Mouse (Mus musculus): ENCODE measurements around the gene Serinc2.

Gene Serinc2

DNA sequence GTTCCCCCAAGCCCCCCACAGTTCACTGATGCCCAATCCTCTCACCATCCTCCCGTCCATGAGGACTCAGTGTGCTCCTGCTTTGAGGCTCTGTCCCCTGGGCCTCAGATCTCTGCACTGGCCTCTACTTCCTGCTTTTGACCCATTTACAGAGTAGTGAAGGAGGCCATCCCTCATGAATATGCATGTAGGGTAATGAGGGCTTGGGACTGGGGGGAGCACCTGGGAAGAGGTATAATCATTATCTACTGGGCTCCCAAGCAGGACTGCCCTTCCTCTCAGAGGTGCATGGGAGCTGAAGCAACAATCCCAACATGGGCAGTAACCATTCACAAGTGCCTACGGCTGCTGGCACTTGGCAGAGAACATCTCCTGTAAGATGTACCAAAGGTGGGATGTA, at the start of gene Serinc2:
Gene Serinc2 (minus strand): TSS at position 101 of the 400 bp plus-strand sequence.
- DNase-seq (ENCODE audit: inconsistent ontology term) = no peak

DNA sequence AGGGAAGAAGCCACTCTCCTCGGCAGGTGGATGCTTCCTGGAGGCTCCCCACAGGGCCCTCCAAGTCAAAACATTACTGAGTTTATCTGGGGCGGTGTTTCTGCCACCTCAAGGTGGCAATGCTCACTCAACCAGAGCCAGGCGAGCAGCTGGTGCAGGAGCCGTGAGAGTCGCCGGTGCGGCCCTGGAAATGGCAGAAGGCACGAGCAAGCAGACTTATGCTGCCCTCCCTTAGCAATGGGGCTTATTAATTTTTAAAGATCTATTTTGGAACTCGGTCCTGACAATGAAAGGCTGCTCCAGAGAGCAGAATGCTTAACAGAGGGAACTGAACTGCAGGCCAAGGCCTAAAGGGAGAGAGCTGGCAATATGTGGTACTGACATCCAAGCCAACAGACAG, 48.4 kb upstream of the Serinc2 start:
- DNase-seq (ENCODE audit: inconsistent ontology term) = no peak

DNA sequence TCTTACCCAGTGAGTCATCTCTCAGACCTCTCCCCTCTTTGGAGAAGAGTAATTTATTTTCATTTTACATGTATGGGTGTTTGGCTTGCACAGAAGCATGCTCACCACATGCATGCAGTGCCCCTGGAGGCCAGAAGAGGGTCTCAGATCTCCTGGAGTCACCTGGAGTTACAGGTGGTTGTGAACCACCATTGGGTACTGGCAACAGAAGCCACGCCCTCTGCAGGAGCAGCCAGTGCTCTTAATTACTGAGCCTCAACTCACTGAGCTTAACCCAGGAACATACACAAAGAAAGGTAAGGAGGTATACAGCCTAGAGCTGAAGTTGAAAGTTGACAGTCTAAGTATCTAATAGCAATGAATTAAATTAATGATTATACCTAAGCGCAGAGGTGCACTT, 46.4 kb upstream of the Serinc2 start:
- no peak for DNase-seq (ENCODE audit: inconsistent ontology term)

DNA sequence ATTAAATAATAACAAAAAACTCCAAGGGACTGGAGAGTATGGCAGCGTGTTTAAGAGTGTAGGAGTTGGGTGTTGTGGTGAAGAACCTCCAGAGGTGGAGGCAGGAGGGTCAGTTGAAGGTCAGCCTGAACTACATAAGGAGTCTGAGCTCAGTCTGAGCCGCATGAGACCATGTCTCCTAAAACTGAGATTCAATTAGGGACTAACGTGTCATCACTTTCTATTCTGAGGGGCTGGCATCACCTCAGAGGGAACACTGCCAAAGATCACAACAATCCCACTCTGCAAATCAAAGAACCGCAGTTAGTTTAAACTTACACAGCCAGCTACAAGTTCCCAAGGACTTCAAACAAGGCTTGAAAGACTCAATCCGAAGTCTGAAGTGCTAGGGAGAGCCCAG, 44.6 kb upstream of the Serinc2 start:
- DNase-seq (ENCODE audit: inconsistent ontology term) = no peak

DNA sequence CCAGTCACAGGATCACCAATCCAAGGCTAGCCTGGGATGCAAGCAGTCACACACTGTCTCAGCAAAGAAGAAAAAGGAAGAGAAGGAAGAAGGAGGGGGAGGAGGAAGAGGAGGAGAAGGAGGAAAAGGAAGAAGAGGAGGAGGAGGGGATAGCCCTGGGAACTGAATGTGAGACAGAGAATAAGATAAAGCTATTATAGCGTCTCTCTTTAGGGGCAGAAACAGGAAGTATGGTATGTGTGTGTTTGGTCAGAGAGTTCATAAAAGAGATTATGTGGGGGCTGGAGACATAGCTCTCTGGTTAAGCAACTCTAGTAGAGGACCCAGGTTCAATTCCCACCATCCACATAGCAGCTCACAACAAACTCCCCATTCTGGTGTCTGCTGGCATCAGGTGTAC, 44.2 kb upstream of the Serinc2 start:
- no peak for DNase-seq (ENCODE audit: inconsistent ontology term)

- no peak for DNase-seq (ENCODE audit: inconsistent ontology term)
Measured at GRCm38 (mm10) chr4:130322567-130322966, 43.6 kb upstream of the Serinc2 start.

DNA sequence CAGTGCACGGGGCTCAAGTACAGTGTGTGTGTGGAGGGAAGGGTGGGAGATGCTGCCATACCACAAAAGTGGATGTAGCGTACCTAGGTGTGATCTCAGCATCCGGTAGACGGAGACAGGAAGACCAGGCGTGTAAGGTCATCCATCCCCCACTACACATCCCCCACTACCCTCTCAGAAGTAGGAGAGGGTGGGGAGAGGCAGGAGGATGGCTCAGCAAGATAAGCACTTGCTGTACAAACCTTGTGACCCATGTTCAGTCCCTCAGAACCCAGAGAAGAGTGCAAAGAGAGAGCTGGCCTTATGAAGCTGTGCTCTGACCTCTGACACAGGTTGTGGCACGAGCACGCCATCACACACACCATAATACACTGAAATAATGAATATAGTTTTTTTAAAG, 42.6 kb upstream of the Serinc2 start:
- DNase-seq (ENCODE audit: inconsistent ontology term) = no peak

DNA sequence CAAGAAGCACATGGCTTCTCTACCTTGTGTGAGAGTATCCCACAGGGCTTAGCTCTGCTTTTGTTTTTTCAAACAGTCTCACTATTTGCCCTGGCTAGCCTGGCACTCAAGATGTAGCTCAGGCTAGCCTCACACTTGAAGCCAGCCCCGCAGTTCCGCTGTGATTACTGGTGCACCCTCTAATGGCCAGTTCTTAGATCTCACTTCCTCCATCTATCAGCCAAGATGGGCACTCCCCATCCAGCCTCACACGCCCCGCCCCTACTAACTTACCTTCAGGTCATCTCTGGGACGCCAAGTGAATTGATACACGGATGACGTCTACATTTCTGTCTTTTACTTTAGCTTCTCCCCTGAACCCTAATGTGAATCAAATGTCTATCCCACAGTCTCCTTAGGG, 40.6 kb upstream of the Serinc2 start:
- no peak for DNase-seq (ENCODE audit: inconsistent ontology term)

GRCm38 (mm10) chr4:130318122-130318521, 39.1 kb upstream of the Serinc2 start:
- no peak for DNase-seq (ENCODE audit: inconsistent ontology term)

- DNase-seq (ENCODE audit: inconsistent ontology term) = no peak
Measured at GRCm38 (mm10) chr4:130316691-130317090, 37.7 kb upstream of the Serinc2 start.

- peak; percentile 39 for DNase-seq (ENCODE audit: inconsistent ontology term)
Measured at GRCm38 (mm10) chr4:130315771-130316527, 36.9 kb upstream of the Serinc2 start.

GRCm38 (mm10) chr4:130313552-130313951, 34.5 kb upstream of the Serinc2 start:
- DNase-seq (ENCODE audit: inconsistent ontology term) = no peak

- no peak for DNase-seq (ENCODE audit: inconsistent ontology term)
Measured at GRCm38 (mm10) chr4:130312526-130312925, 33.5 kb upstream of the Serinc2 start.

DNA sequence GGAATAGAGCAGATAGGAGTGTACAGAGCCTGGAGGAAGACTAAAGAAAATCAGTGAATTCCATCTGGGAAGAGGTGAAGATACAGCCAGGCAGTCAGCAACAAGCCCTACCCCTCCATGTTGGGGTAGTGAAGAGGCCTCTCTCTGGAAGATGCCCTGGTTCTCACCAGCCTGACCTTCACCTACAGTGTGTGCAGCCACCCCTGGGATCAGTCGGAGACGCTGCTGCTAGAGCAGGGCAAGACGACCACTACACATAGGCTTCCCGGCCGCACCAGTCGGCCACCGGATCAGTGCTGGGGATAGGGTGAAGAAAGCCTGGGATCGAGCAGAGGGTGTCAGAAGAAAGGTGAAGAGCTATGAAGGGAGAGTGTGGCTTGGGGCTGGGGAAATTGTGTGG, 30.2 kb upstream of the Serinc2 start:
- no peak for DNase-seq (ENCODE audit: inconsistent ontology term)

GRCm38 (mm10) chr4:130308231-130309081, 29.5 kb upstream of the Serinc2 start, which contains the start of the genes Fabp3 and Gm10570:
Gene Fabp3, plus strand, starts transcription at chr4:130308595.
Gene Gm10570, minus strand, starts transcription at chr4:130308674.
- DNase-seq (ENCODE audit: inconsistent ontology term) = peak; percentile 69

DNA sequence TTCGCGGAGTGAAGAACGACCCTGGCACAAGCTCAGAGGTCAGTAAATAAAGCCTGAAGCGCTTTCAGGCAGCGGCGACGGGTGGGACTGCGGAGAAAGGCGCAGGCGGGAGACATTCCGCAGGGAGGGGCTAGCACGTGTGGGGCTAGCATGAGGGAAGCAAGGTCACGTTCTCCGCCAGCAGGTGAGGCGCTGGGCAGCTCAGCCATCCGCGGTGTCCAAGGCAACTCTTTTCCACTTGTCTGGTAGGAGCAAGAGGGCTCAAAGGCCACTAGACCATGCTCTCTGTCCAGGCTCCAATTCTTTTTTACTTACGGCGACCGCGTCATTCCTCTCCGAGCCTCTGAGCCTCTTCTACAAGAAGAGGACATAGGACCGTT, 28.8 kb upstream of the Serinc2 start:
- peak; percentile 63 for DNase-seq (ENCODE audit: inconsistent ontology term)

- DNase-seq (ENCODE audit: inconsistent ontology term) = no peak
Measured at GRCm38 (mm10) chr4:130306796-130307630, 28.0 kb upstream of the Serinc2 start.

DNA sequence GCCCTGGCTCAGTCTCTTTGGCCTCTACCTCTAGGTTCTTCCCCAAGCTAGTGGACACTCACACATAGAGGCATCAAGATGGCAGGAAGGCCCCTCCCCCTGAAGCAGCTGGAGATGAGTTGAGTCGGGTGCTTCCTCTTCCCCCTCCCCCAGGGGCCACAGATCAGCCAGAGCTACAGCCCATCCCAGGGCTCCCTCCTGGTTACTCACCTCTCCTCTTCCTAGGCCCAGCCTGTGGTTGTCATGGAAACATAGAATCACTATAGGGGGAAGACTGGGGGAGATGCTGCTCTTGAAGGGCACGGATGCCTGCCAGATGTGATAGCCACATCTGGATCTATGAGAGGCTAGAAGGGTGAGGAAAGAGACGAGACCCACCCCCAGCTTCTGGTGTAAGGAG, 25.7 kb upstream of the Serinc2 start:
- DNase-seq (ENCODE audit: inconsistent ontology term) = no peak

GRCm38 (mm10) chr4:130302285-130302870, 23.4 kb upstream of the Serinc2 start:
- DNase-seq (ENCODE audit: inconsistent ontology term) = no peak

DNA sequence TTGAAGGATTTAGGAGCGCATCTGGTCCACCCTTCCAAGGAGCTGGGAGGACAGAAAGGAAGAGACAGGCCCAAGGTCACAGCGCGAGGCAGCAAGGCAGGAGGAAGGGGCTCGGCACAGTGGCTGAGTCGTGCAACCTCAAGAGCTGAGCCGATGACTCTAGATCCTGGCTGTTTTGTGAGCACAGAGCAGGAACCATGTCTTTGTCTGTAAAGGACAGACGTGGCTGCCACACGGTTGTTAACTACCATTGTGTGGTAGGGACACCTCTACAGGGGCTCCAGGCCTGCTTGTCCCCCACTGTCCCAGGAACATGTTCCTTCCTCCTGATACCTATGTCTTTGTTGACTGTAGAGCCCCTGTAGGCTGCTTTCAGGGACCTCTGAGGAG, 20.6 kb upstream of the Serinc2 start:
- DNase-seq (ENCODE audit: inconsistent ontology term) = no peak

GRCm38 (mm10) chr4:130298877-130299628, 20.0 kb upstream of the Serinc2 start:
- DNase-seq (ENCODE audit: inconsistent ontology term) = no peak
